Mouse (Mus musculus) MEL (cell line): ENCODE data around the gene Hmcn2. TPM values are rescaled to one million over a fixed set of nuclear protein-coding genes. Genes with fewer than 3 reads are reported as not detected.

ENCODE experiments used
- DNase-seq: peaks from one replicate; pipeline ENCODE4 v3.0.0; 2011; ENCODE audit warnings: low read depth, low spot score
- H3K27ac ChIP-seq: 2 replicates; pipeline ENCODE4 v1.5.1; 2012; ENCODE audit warnings: low read depth, mild to moderate bottlenecking, control low read depth, low read length, moderate library complexity; ENCODE audit not compliant: control insufficient read depth
- H3K27me3 ChIP-seq, 2 experiments: fragments of 150-350 bp in 1 of 2; sonication (generic) in 1 of 2; 2 replicates each; pipeline ENCODE4 v1.6.1; 2012; ENCODE audit warnings: low read length in 2 of 2, mild to moderate bottlenecking in 2 of 2, improper control_type of control experiment in 1 of 2, moderate library complexity in 1 of 2; ENCODE audit not compliant: insufficient read depth in 2 of 2, control insufficient read depth in 1 of 2
- H3K36me3 ChIP-seq, 2 experiments: 2 replicates each; pipeline ENCODE4 v1.6.1; 2012 to 2014; ENCODE audit warnings: low read length in 2 of 2, improper control_type of control experiment in 1 of 2, inconsistent platforms in 1 of 2, mild to moderate bottlenecking in 1 of 2; ENCODE audit not compliant: insufficient read depth in 2 of 2, control insufficient read depth in 1 of 2
- H3K4me1 ChIP-seq, 2 experiments: fragments of 150-350 bp in 1 of 2; sonication (generic) in 1 of 2; 2 replicates each; pipeline ENCODE4 v1.6.1; 2012; ENCODE audit warnings: low read length in 2 of 2, improper control_type of control experiment in 1 of 2, mild to moderate bottlenecking in 1 of 2; ENCODE audit not compliant: insufficient read depth in 2 of 2, control insufficient read depth in 1 of 2
- H3K4me3 ChIP-seq, 2 experiments: fragments of 150-350 bp in 1 of 2; sonication (generic) in 1 of 2; 2 replicates each; pipeline ENCODE4 v1.5.1; 2012; ENCODE audit warnings: low read depth in 2 of 2, low read length in 2 of 2, mild to moderate bottlenecking in 2 of 2, moderate library complexity in 2 of 2, control low read depth in 1 of 2, improper control_type of control experiment in 1 of 2; ENCODE audit not compliant: control insufficient read depth in 1 of 2, insufficient read depth in 1 of 2
- H3K79me2 ChIP-seq: 2 replicates; pipeline ENCODE4 v1.6.1; 2012; ENCODE audit warnings: mild to moderate bottlenecking, low read length, moderate library complexity; ENCODE audit not compliant: control insufficient read depth, poor library complexity, insufficient read depth
- H3K9ac ChIP-seq: 2 replicates; pipeline ENCODE4 v1.6.1; 2012; ENCODE audit warnings: low read depth, mild to moderate bottlenecking, control low read depth, low read length, moderate library complexity; ENCODE audit not compliant: control insufficient read depth, poor library complexity, severe bottlenecking
- H3K9me3 ChIP-seq: fragments of 150-350 bp; sonication (generic); replicated peaks from 2 replicates; pipeline ENCODE4 v1.6.1; 2012; ENCODE audit warnings: mild to moderate bottlenecking, low read length, improper control_type of control experiment, moderate library complexity; ENCODE audit not compliant: insufficient read depth
- CHD1 ChIP-seq: IDR thresholded peaks from 2 replicates; pipeline ENCODE4 v1.6.1; 2012; ENCODE audit warnings: low read depth, mild to moderate bottlenecking, inconsistent platforms, low read length, improper control_type of control experiment
- CTCF ChIP-seq, 3 experiments: IDR thresholded peaks in 2 of 3; conservative IDR thresholded peaks in 1 of 3; 2 replicates each; pipeline ENCODE4 v1.5.1; 2011 to 2012; ENCODE audit warnings: low read length in 3 of 3, low read depth in 2 of 3, mild to moderate bottlenecking in 2 of 3, improper control_type of control experiment in 1 of 3, inconsistent platforms in 1 of 3, mixed read lengths in 1 of 3, moderate library complexity in 1 of 3; ENCODE audit not compliant: control insufficient read depth in 1 of 3, insufficient read depth in 1 of 3, poor library complexity in 1 of 3, severe bottlenecking in 1 of 3
- ETS1 ChIP-seq: IDR thresholded peaks from 2 replicates; pipeline ENCODE4 v1.6.1; 2012; ENCODE audit warnings: low read depth, mild to moderate bottlenecking, inconsistent platforms, low read length, improper control_type of control experiment, moderate library complexity
- HCFC1 ChIP-seq: IDR thresholded peaks from 2 replicates; pipeline ENCODE4 v1.6.1; 2012; ENCODE audit warnings: low read depth, mild to moderate bottlenecking, inconsistent platforms, low read length, improper control_type of control experiment, moderate library complexity
- MEF2A ChIP-seq: IDR thresholded peaks from 2 replicates; pipeline ENCODE4 v1.6.1; 2014; ENCODE audit warnings: low read depth, mild to moderate bottlenecking, inconsistent platforms, low read length, improper control_type of control experiment; ENCODE audit not compliant: poor library complexity, insufficient replicate concordance, severe bottlenecking; ENCODE audit errors: extremely low read depth
- RAD21 ChIP-seq: IDR thresholded peaks from 2 replicates; pipeline ENCODE4 v1.6.1; 2011; ENCODE audit warnings: mild to moderate bottlenecking, low read depth, low read length, improper control_type of control experiment
- RCOR1 ChIP-seq: IDR thresholded peaks from 2 replicates; pipeline ENCODE4 v1.6.1; 2012; ENCODE audit warnings: low read depth, mild to moderate bottlenecking, inconsistent platforms, low read length, improper control_type of control experiment
- SMC3 ChIP-seq: IDR thresholded peaks from 2 replicates; pipeline ENCODE4 v1.6.1; 2011; ENCODE audit warnings: low read depth, low read length, improper control_type of control experiment
- TAL1 ChIP-seq: IDR thresholded peaks from 2 replicates; pipeline ENCODE4 v1.6.1; 2012; ENCODE audit warnings: mild to moderate bottlenecking, inconsistent platforms, low read length, moderate library complexity, mixed read lengths
- ZC3H11A ChIP-seq: IDR thresholded peaks from 2 replicates; pipeline ENCODE4 v1.6.1; 2012; ENCODE audit warnings: low read depth, mild to moderate bottlenecking, inconsistent platforms, low read length, improper control_type of control experiment
- polyA plus RNA-seq, 2 experiments: library from polyadenylated mRNA; stranded (reverse) in 1 of 2; unstranded in 1 of 2; fragments of >175 nt in 1 of 2; fragments of >200 nt in 1 of 2; gene quantifications; 2 replicates each; pipeline versions ENCODE4 v1.2.1 to v1.2.4; 2012; ENCODE audit warnings: low replicate concordance in 2 of 2, low read depth in 1 of 2; ENCODE audit not compliant: insufficient read length in 2 of 2, insufficient read depth in 1 of 2, missing spikeins in 1 of 2
- total RNA-seq: library from RNA; depleted of rRNA; stranded (reverse); fragments of 300-350 nt; gene quantifications from 2 replicates; pipeline ENCODE4 v1.2.3, GENCODE M21; 2012

Hmcn2 gene
- total and polyA plus RNA-seq, 3 experiments, result 0.18 TPM; not detected in 2

DNA sequence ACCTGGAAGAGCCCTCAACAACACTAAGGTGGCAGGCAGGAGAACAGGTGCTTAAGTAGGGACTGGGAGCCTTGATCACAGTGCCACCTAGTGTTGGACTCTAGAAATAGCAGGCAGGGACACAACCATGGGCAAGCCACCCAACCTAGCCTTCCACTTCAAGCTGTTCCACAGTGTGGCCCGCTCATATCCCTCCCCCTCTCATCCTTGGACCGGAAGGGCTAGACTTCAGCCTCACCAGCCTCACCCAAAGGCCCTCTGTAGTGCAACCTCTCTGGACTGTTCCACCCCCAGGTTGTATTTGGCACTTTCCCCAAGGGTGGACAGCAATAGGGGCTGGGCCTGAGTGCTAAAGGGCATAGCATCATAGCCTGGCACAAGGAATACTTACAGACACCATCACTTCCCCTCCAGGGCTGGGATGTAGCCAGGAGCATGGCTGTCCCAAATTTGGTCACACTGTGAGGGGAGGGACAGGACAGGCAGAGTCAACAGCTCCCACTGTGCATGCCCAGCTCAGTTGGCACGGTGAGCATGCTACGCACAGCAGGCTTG lies 67.2 kb downstream of the Hmcn2 start:
- no peaks in the 10 kb centered on the region for H3K79me2 ChIP-seq
- no peaks in the 10 kb centered on the region for H3K36me3 ChIP-seq
- H3K27ac ChIP-seq, result no peak overlapping the region
- DNase-seq, result peak; percentile 67
- H3K9me3 ChIP-seq, result no peaks in the 10 kb centered on the region
- H3K4me3 ChIP-seq, result no peak overlapping the region
- TF ChIP-seq RAD21, result peak; percentile 67
- no peak for TF ChIP-seq TAL1
- TF ChIP-seq CTCF (IDR thresholded peaks at IDR 0.05 in 2 of 3, conservative IDR thresholded peaks at IDR 0.05 in 1 of 3; ENCODE audit: control insufficient read depth in 1 of 3, insufficient read depth in 1 of 3, low read depth in 2 of 3, low read length in 3 of 3, poor library complexity in 1 of 3, severe bottlenecking in 1 of 3), result peak; percentile 80 to 97 (median 83)
- TF ChIP-seq SMC3, result peak; percentile 56
- TF ChIP-seq RCOR1, result no peak
- TF ChIP-seq CHD1, result no peak
- peak; percentile 21; the same call in 1 of the 2 replicates for TF ChIP-seq ZC3H11A
- no peak overlapping the region for H3K9ac ChIP-seq
- no peaks in the 10 kb centered on the region for H3K4me1 ChIP-seq
- no peaks in the 10 kb centered on the region for H3K27me3 ChIP-seq

- H3K4me1 ChIP-seq, result no peaks in the 10 kb centered on the region
- TF ChIP-seq CTCF (IDR thresholded peaks at IDR 0.05 in 2 of 3, conservative IDR thresholded peaks at IDR 0.05 in 1 of 3; ENCODE audit: control insufficient read depth in 1 of 3, insufficient read depth in 1 of 3, low read depth in 2 of 3, low read length in 3 of 3, poor library complexity in 1 of 3, severe bottlenecking in 1 of 3), result peak; percentile 84 to 99 (median 98)
- peak; percentile 19 for TF ChIP-seq RAD21
- peak; percentile 56 for TF ChIP-seq SMC3
- no peak for TF ChIP-seq HCFC1
- TF ChIP-seq, all 39 proteins: peak for 3
- no peaks in the 10 kb centered on the region for H3K36me3 ChIP-seq
- no peak overlapping the region for H3K27ac ChIP-seq
- H3K9me3 ChIP-seq, result no peaks in the 10 kb centered on the region
- no peak overlapping the region for H3K9ac ChIP-seq
- H3K27me3 ChIP-seq, result no peaks in the 10 kb centered on the region
- DNase-seq, result peak; percentile 61
- H3K4me3 ChIP-seq, result no peak overlapping the region
- no peaks in the 10 kb centered on the region for H3K79me2 ChIP-seq
Measured at GRCm38 (mm10) chr2:31382952-31383351, 68.7 kb downstream of the Hmcn2 start.

GRCm38 (mm10) chr2:31416968-31417367 lies 102.8 kb downstream of the Hmcn2 start:
- Histone ChIP-seq H3K27ac (no peak overlapping the region), H3K4me1 (no peaks in the 10 kb centered on the region), H3K9me3 (no peaks in the 10 kb centered on the region), H3K4me3 (no peak overlapping the region), H3K36me3 (no peaks in the 10 kb centered on the region), H3K9ac (no peak overlapping the region), H3K27me3 (no peaks in the 10 kb centered on the region; a peak in 1 of 4 replicates), H3K79me2 (no peaks in the 10 kb centered on the region)
- TF ChIP-seq MEF2A (no peak), ETS1 (no peak)
- no peak for DNase-seq
